9 mouse cellular contexts compared by ENCODE assay signal in the genomic region with DNA sequence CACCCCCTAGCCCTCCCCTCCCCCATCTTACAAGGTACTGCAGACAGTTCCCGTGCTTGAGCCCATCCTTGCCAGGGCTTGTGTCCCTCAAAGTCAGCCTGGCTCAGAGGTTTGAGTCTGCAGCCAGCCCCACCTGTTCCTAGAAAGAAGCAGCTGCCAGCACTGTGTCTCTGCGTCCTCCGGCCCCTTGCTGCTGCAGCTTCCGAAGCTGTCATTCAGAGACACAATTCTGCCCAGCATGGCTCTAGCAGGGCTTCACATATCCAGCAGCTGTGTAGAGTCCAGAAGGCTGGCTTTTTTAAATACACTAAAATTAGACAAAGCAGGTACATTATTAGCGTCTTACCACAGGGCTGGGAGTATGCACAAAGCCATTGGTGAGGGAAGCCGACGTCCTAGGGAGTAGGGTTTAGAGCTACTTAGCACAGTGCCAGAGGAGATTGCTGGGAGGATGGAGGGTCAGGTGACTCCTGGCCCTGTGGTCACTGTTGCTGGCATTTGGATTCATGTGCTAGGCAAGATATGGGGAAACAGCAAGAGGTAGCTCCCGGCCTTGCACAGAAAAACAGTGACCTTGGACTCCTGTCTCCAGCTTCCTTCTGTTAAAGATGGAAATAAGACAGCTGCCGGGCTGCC.
A peak's percentile ranks its signal among the peaks of the same experiment; 100 is the strongest.
DNase-seq lines count a peak whose midpoint lies in the region; ATAC-seq and TF ChIP-seq lines count a peak whose summit lies in the region.
"Had no signal": no experiment of that assay in that cellular context is flagged by ENCODE, and none has a peak within 500 bp of the region (broad histone marks: within the 10 kb centered on the region; RNA-seq: fewer than 3 reads in every experiment).

No protein-coding gene starts in this region.

- no peak overlapping the region for H3K4me3 ChIP-seq in heart, adult 2 months
- H3K4me3 ChIP-seq in kidney, adult 2 months (ENCODE audit: insufficient read depth, low read depth, low read length), result no peak overlapping the region

- intact Hi-C loops in heart, adult 2 months (cut with DNase I), result no loop called here

- ATAC-seq in inflammation-experienced regulatory T-cells, adult 6 months, result no peak

- H3K27me3 ChIP-seq in heart, adult 2 months (ENCODE audit: control insufficient read depth, insufficient read depth, low read length), result no peaks in the 10 kb centered on the region
- no peaks in the 10 kb centered on the region for H3K27me3 ChIP-seq in kidney, adult 2 months (replicated peaks; ENCODE audit: control insufficient read depth, insufficient read depth, low read length)

- H3K9ac ChIP-seq in heart, adult 2 months (ENCODE audit: low read depth, low read length), result no peak overlapping the region
- H3K9ac ChIP-seq: lung, embryonic 14.5 days had no signal

- no peaks in the 10 kb centered on the region for H3K4me1 ChIP-seq in heart, adult 2 months (ENCODE audit: control insufficient read depth, insufficient read depth, low read length)
- H3K4me1 ChIP-seq in kidney, adult 2 months (ENCODE audit: control insufficient read depth, insufficient read depth, low read length), result peaks cover 10% of the 10 kb centered on the region

- no peak overlapping the region for H3K27ac ChIP-seq in heart, adult 2 months
- no peak overlapping the region for H3K27ac ChIP-seq in kidney, adult 2 months (ENCODE audit: insufficient read depth, low read depth, low read length)

- no peak for TF ChIP-seq POLR2A in heart, adult 2 months (IDR thresholded peaks at IDR 0.05; ENCODE audit: insufficient read depth, low read depth, low read length)
- TF ChIP-seq POLR2A in kidney, adult 2 months (IDR thresholded peaks at IDR 0.05; ENCODE audit: low read depth, low read length), result no peak

- H3K79me2 ChIP-seq in heart, adult 2 months (replicated peaks; ENCODE audit: control insufficient read depth, insufficient read depth, low read length), result no peaks in the 10 kb centered on the region

- WGBS in heart, adult 2 months, result 41% methylated on average over 9 of the region's 9 CpGs
- WGBS in kidney, adult 2 months, result 43% methylated on average over 9 of the region's 9 CpGs

- no peaks in the 10 kb centered on the region for H3K36me3 ChIP-seq in heart, adult 2 months (ENCODE audit: control insufficient read depth, insufficient read depth, low read length)
- no peaks in the 10 kb centered on the region for H3K36me3 ChIP-seq in kidney, adult 2 months (ENCODE audit: control insufficient read depth, insufficient read depth, low read length)

- no peak for TF ChIP-seq CTCF in heart, adult 2 months (IDR thresholded peaks at IDR 0.05)
- no peak for TF ChIP-seq CTCF in kidney, adult 2 months (conservative IDR thresholded peaks at IDR 0.05; ENCODE audit: insufficient read depth, insufficient read length, low read depth, low read length)

- DNase-seq in ovary, adult 18-20 months (ENCODE audit: low spot score), result peak; percentile 12
- no peak for DNase-seq in ovary, postnatal 14 days (ENCODE audit: low spot score)
- peak; percentile 31 to 56 for DNase-seq in heart, adult 2 months
- peak; percentile 54 for DNase-seq in kidney, adult 2 months
- DNase-seq in retina, embryonic 14.5 days (ENCODE audit: low spot score), result peak; percentile 40
- DNase-seq in liver, result no peak
- no peak for DNase-seq in T-cell, adult 2 months (ENCODE audit: low spot score)
- DNase-seq: lung, embryonic 14.5 days had no signal

- TF ChIP-seq EP300 in heart, adult 2 months (IDR thresholded peaks at IDR 0.05; ENCODE audit: insufficient read depth, low read depth, low read length), result no peak

Comparison
In these comparisons a context has a peak if more than half of its experiments do, and no peak if none do; other contexts are left out.
1. DNase-seq: peak in ovary, adult 18-20 months (single experiment), heart, adult 2 months (2 of 2), kidney, adult 2 months (single experiment) and retina, embryonic 14.5 days (single experiment); none in ovary, postnatal 14 days (single experiment), liver (single experiment) and T-cell, adult 2 months (single experiment).